Mouse (Mus musculus) stomach, postnatal 0 days (tissue): ENCODE results near the gene Vps37b. TPM values are rescaled to one million over a fixed set of nuclear protein-coding genes. Genes with fewer than 3 reads are reported as not detected.
A peak's percentile ranks its signal among the peaks of the same experiment; 100 is the strongest.

Source experiments
- ATAC-seq: fragments of 200-750 bp; cut with Nextera tagmentation; 2 replicates; pipeline ENCODE4 v1.8.0; 2017; ENCODE audit not compliant: low FRiP score, low TSS enrichment
- DNase-seq: peaks from one replicate; pipeline ENCODE4 v3.0.0-alpha.2; 2016; ENCODE audit warnings: low spot score
- H3K27ac ChIP-seq: fragments of 300-500 bp; sonication (generic); replicated peaks from 2 replicates; pipeline ENCODE4 v1.5.1; 2014; ENCODE audit warnings: mild to moderate bottlenecking, control low read depth
- H3K27me3 ChIP-seq: fragments of 300-500 bp; sonication (generic); 2 replicates; pipeline ENCODE4 v1.6.1; 2014; ENCODE audit warnings: low read length; ENCODE audit not compliant: control insufficient read depth, insufficient read depth
- H3K36me3 ChIP-seq: fragments of 300-500 bp; sonication (generic); 2 replicates; pipeline ENCODE4 v1.6.1; 2014; ENCODE audit warnings: low read length, mixed read lengths; ENCODE audit not compliant: control insufficient read depth, insufficient read depth
- H3K4me1 ChIP-seq: fragments of 300-500 bp; sonication (generic); replicated peaks from 2 replicates; pipeline ENCODE4 v1.6.1; 2014; ENCODE audit warnings: antibody characterized with exemption; ENCODE audit not compliant: control insufficient read depth, insufficient read depth
- H3K4me2 ChIP-seq: fragments of 300-500 bp; sonication (generic); replicated peaks from 2 replicates; pipeline ENCODE4 v1.6.1; 2014; ENCODE audit warnings: low read depth, mild to moderate bottlenecking, control low read depth, moderate library complexity
- H3K4me3 ChIP-seq: fragments of 300-500 bp; sonication (generic); 2 replicates; pipeline ENCODE4 v1.5.1; 2014; ENCODE audit warnings: low read depth, low read length, control low read depth
- H3K9ac ChIP-seq: fragments of 300-500 bp; sonication (generic); 2 replicates; pipeline ENCODE4 v1.6.1; 2014; ENCODE audit warnings: mild to moderate bottlenecking, low read length, control low read depth, mixed read lengths
- H3K9me3 ChIP-seq: fragments of 300-500 bp; sonication (generic); 2 replicates; pipeline ENCODE4 v1.6.1; 2016; ENCODE audit warnings: low read length; ENCODE audit not compliant: control insufficient read depth
- CTCF ChIP-seq: IDR thresholded peaks from 2 replicates; pipeline ENCODE4 v1.5.1; 2016; ENCODE audit warnings: antibody characterized with exemption, low read depth, mild to moderate bottlenecking, moderate library complexity
- EP300 ChIP-seq: optimal IDR thresholded peaks from 2 replicates; pipeline ENCODE3; 2016; ENCODE audit warnings: antibody characterized with exemption
- WGBS: fragments of 180-500 bp; shearing (Covaris S2); extraction: QIAGEN DNeasy Blood & Tissue Kit; methylation state at CpG from one replicate; pipeline ENCODE4 v1.1.7; 2014; 5-methylcytosine and 5-hydroxymethylcytosine counted together
- polyA plus RNA-seq: library from polyadenylated mRNA; unstranded; fragments of >200 nt; fragmentation: Nextera tagmentation; extraction: Ambion mirVana; gene quantifications from 2 replicates; pipeline ENCODE4 v1.2.1, GENCODE M21; 2015

The Vps37b gene
- polyA plus RNA-seq, 1 experiment from 2014 or later = 31.0 TPM

DNA sequence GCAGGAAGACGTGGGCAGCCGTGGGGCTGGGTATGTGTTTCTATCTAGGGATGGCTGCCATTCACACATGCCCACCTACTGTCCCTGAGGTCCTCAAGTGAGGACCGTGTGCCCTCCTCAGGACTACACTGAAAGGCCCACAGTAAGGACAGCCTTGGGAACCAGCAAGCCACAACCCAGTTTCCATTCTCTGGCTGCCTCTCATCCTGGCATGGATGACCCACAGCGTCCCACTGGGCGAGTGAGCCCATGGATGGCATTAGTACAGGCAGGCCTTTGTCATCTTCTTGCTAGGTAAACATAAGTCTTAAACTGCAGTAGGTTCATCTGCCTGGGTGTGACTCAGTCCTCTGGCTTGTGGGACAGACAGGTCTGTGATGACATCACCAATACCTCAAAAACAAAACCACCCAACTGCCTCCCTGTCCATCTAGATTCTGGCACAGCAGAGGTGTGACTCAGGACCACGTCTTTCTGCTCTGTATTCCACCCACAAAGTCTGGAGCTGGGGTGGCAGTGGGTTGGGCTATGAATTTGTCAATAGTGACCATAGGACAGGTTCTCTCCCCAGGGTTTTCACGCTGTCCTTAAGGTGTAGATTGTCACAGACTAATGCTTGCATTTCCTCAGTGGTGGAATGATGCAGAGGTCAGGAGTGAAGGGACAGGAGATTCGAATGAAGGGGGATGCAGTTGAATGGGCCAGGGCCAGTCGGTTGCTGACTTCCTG is 51.4 kb downstream of the Vps37b start:
- Histone ChIP-seq H3K9me3 (no peaks in the 10 kb centered on the region), H3K27ac (peak overlapping the region; percentile 40; the same call in 1 of the 2 replicates), H3K4me3 (no peak overlapping the region), H3K4me2 (no peak overlapping the region), H3K36me3 (no peaks in the 10 kb centered on the region), H3K27me3 (no peaks in the 10 kb centered on the region), H3K9ac (no peak overlapping the region), H3K4me1 (0 out of 2 replicates have a peak, but pooled peaks cover 3% of the 10 kb centered on the region)
- WGBS = 68% methylated on average over 9 of the region's 9 CpGs
- DNase-seq (no peak), ATAC-seq (no peak)
- TF ChIP-seq EP300 (no peak), CTCF (no peak)

DNA sequence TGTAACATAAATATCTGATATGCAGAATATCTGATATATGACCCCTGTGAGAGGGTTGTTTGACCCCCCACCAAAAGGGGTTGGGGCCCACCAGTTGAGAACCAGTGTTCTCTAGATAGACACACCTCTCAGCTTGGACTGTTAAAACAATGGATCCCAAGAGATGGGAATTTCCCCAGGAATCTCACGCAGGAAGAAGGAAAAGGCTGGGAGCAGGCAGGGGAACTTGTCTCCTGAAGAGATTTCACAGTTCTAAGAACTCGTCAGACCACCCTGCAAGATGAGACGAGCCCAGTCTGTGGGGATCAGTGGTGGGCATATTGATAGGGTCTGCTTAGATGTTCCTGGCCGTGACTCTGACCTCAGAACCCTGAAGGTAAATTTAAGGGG is 52.1 kb downstream of the Vps37b start:
- peak overlapping the region; percentile 40; the same call in 1 of the 2 replicates for H3K27ac ChIP-seq
- ATAC-seq = no peak

DNA sequence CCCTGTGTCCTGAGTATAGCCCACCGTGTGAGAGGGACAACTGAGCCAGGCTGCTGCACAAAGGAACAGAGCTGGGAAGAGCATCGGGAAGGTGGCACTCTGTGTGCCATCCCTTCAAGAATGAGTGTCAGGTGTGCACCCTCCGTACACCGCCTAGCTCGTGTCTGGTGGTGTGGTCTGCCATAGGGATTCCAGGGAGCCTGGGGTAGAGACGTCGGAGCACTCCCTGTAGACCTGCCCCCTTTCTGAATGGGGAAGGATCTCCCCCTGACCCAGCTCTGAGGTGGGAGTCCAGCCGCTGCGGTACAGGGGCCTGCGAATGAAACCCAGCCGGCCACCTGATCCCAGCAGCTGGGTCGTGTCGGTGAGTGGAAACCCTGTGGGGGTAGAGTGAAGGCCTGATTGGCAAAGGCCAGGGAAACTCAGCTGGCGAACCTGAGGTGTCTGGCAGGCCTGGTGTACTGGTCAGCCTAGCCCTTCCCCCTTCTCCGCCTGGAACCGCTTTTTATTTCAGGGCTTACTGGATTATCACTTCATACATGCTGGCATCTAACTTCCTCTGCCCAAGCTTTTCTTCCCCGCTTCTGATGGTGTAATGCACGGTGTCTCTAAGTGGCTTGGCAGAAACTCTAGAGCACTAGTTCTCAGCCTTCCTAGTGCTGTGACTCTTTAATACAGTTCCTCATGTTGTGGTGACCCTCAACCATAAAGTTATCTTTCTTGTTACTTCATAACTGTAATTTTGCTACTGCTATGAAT is 52.7 kb downstream of the Vps37b start:
- Histone ChIP-seq H3K4me3 (no peak overlapping the region), H3K27me3 (no peaks in the 10 kb centered on the region), H3K4me1 (0 out of 2 replicates have a peak, but pooled peaks cover 3% of the 10 kb centered on the region), H3K36me3 (no peaks in the 10 kb centered on the region), H3K9me3 (no peaks in the 10 kb centered on the region), H3K4me2 (no peak overlapping the region), H3K9ac (no peak overlapping the region; the same call in 1 of the 2 replicates), H3K27ac (peak overlapping the region; percentile 35; the same call in 1 of the 2 replicates)
- 69% methylated on average over 18 of the region's 18 CpGs for WGBS
- TF ChIP-seq EP300 = no peak
- no peak for TF ChIP-seq CTCF
- no peak for DNase-seq
- no peak for ATAC-seq

More for the DNA sequence above, 52.1 kb downstream of the Vps37b start:
- WGBS = 44% methylated on average over 4 of the region's 4 CpGs
- Histone ChIP-seq H3K9ac (no peak overlapping the region), H3K27me3 (no peaks in the 10 kb centered on the region), H3K4me1 (0 out of 2 replicates have a peak, but pooled peaks cover 3% of the 10 kb centered on the region), H3K9me3 (no peaks in the 10 kb centered on the region), H3K4me2 (no peak overlapping the region), H3K36me3 (no peaks in the 10 kb centered on the region), H3K4me3 (no peak overlapping the region)
- TF ChIP-seq EP300 = no peak
- TF ChIP-seq CTCF = no peak
- DNase-seq = no peak

DNA sequence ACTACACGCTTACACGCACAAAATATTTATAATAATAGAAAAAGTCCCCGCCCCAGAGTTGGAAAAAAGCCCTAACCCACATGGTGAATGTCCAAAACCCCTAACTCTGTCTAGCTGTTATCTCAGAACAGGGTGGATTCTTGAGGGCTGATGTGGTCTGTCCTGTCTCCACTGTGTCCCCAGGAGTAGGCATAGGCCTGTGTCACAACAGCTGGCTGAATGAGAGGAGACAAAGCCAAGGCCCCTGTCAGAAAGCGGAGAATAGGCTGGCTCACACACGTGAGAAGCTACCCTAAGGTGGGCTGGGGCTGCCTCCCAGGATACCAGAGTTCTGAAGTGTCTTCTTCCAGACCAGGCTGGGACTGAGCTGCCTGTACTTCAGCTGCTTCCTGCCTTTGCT is 53.9 kb downstream of the Vps37b start:
- H3K27me3 ChIP-seq = no peaks in the 10 kb centered on the region
- no peaks in the 10 kb centered on the region for H3K9me3 ChIP-seq
- no peaks in the 10 kb centered on the region for H3K36me3 ChIP-seq
- H3K4me2 ChIP-seq = no peak overlapping the region
- WGBS = 54% methylated on average over 5 of the region's 5 CpGs
- 0 out of 2 replicates have a peak, but pooled peaks cover 3% of the 10 kb centered on the region for H3K4me1 ChIP-seq
- no peak for TF ChIP-seq CTCF
- no peak for TF ChIP-seq EP300
- peak overlapping the region; percentile 74 for H3K27ac ChIP-seq
- H3K9ac ChIP-seq = no peak overlapping the region
- no peak overlapping the region for H3K4me3 ChIP-seq
- ATAC-seq (no peak), DNase-seq (no peak)

DNA sequence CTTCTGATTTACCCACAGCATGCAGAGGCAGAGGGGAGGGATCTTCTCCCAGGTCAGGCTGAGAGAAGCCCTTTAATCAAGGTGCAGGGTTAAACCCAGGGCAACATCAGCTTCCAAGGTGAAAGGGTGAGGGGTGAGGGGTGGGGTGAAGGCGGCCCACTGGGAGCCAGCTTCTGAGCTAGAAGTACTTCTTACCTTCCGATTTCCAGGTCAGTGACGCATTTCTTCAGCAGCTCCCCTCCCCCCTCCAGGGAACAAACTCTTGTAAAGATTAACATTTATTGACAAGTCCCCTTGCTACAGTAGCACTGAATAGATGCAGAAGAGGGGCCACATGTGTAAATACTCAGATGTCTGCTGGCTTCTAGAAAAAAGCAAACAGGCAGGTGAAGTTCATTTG is 54.8 kb downstream of the Vps37b start:
- no peak for DNase-seq
- Histone ChIP-seq H3K36me3 (no peaks in the 10 kb centered on the region), H3K9me3 (no peaks in the 10 kb centered on the region), H3K4me1 (0 out of 2 replicates have a peak, but pooled peaks cover 3% of the 10 kb centered on the region), H3K4me2 (no peak overlapping the region), H3K9ac (no peak overlapping the region), H3K27me3 (no peaks in the 10 kb centered on the region), H3K4me3 (no peak overlapping the region), H3K27ac (peak overlapping the region; percentile 74)
- ATAC-seq = no peak
- TF ChIP-seq EP300 (no peak), CTCF (no peak)
- WGBS = 37% methylated on average over 3 of the region's 3 CpGs
